Mouse (Mus musculus): ENCODE results near the gene Arhgap44. TPM values are rescaled to one million over a fixed set of nuclear protein-coding genes. Genes with fewer than 3 reads are reported as not detected.

Arhgap44 gene
- polyA plus RNA-seq, 1 experiment from 2014 or later = 2.8 TPM

DNA sequence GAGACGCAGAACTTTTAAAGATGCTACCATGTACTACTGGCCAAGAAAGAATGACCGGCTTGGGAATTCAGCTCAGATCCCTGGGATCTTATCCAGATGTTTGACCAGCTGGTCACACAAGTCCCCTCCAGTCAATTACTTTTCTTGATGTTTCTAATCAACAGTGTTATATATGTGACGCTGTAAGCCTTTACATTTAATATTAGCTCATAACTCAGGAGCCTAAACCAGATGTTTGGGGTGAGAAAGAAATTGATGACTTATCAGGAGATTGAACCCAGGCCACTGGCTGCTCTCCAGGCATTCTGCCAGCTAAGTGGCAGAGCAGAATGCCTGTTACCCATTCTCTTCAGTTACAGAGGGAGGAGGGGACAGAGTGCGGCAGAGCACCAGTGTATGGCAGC is 193.8 kb downstream of the Arhgap44 start:
- DNase-seq (ENCODE audit: low spot score) = peak; percentile 51
- Histone ChIP-seq H3K27ac (peak overlapping the region; percentile 43; the same call in 1 of the 2 replicates), H3K4me3 (no peak overlapping the region), H3K4me1 (peaks cover 40% of the 10 kb centered on the region), H3K36me3 (no peaks in the 10 kb centered on the region), H3K27me3 (ENCODE audit: low read depth, poor library complexity, severe bottlenecking) (peaks cover 52% of the 10 kb centered on the region), H3K9me3 (replicated peaks) (no peaks in the 10 kb centered on the region)
- WGBS = 23% methylated on average over 4 of the region's 4 CpGs

DNA sequence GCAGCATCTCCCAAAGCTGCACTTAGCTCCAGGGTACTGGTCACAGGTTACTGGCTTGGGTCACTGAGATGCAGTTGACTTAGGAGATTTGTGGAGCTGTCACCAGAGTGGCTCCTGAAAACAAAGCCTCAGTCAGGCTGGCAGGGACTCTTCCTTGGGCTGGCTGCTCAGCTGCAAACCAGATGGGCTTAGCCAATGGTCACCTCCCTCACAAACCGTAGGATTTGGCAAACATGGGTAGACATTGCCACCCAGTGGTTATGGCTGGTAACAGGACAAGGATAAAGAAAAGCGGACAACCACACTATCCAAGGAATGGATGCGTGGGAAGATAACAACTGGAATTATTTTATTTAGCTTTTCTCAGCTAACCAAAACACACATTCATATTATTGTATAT is 194.3 kb downstream of the Arhgap44 start:
- Histone ChIP-seq H3K27ac (peak overlapping the region; percentile 76; the same call in 1 of the 2 replicates), H3K27me3 (ENCODE audit: low read depth, poor library complexity, severe bottlenecking) (peaks cover 52% of the 10 kb centered on the region), H3K4me3 (no peak overlapping the region), H3K4me1 (peaks cover 40% of the 10 kb centered on the region), H3K36me3 (no peaks in the 10 kb centered on the region), H3K9me3 (replicated peaks) (no peaks in the 10 kb centered on the region)
- DNase-seq (ENCODE audit: low spot score) = peak; percentile 92
- WGBS = 7% methylated on average over 3 of the region's 3 CpGs

DNA sequence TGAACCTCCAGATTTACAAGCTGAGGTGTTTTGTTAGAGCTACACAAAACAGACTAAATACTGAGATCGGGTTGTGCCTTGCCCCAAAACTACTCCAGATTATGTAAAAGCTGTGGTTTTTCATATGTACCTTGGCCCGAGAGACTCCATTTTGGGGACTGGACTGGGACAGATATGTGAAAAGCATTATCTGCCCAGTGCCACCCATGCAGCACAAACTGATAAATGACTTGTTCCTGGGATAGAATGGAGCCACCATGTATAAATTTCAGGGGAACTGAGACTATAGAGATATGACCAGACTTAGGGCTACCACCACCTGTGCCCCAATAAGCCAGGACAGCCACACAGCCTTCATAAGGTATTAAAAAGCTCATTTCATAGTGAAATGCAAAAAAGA is 200.1 kb downstream of the Arhgap44 start:
- no peaks in the 10 kb centered on the region for H3K36me3 ChIP-seq
- H3K27me3 ChIP-seq (ENCODE audit: low read depth, poor library complexity, severe bottlenecking) = peaks cover 43% of the 10 kb centered on the region
- no peak overlapping the region for H3K4me3 ChIP-seq
- no peaks in the 10 kb centered on the region for H3K9me3 ChIP-seq (replicated peaks)
- H3K27ac ChIP-seq = no peak overlapping the region
- 83% methylated on average over 2 of the region's 2 CpGs for WGBS
- no peak for DNase-seq (ENCODE audit: low spot score)
- H3K4me1 ChIP-seq = peaks cover 49% of the 10 kb centered on the region

DNA sequence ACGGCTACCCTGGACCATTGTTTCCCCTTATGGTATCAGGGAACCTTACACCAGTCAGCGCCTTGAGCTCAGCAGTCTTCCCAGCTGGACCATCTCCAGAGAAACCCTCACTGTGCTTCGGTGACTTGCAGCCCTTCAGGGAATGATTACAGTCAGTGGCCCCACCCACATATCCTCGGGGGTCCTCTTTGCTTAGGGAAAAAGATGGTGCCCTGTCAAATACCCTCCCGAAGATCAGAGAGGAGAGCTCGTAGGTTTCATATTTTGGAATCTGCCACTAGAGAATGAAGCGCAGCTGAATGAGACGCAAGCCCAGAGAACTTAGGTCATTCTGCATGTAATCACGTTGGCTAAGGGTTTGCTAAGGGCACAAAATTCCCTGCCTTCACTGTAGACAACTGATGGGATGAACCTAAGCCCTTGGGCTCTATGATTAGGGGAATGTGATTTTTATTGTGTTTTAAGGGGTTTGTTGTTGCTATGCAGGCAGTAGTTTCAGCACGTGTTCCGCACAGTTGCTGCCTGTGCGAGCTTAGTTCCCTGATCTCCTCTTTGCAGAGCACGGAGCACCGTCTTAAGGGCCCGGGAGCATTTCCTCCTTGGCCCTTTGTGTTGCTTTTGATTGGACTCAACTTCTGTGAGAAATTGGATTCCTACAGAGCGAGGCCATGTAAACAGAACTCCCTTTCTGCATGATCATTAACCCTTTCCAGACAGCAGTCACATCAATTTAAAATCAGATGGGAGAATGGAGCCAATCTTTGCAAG is 205.6 kb downstream of the Arhgap44 start:
- H3K4me1 ChIP-seq = peaks cover 85% of the 10 kb centered on the region
- WGBS = 15% methylated on average over 16 of the region's 16 CpGs
- no peaks in the 10 kb centered on the region for H3K9me3 ChIP-seq (replicated peaks)
- no peaks in the 10 kb centered on the region for H3K36me3 ChIP-seq
- H3K27ac ChIP-seq = peak overlapping the region; percentile 78
- peak; percentile 43 for DNase-seq (ENCODE audit: low spot score)
- H3K4me3 ChIP-seq = peak overlapping the region; percentile 29; the same call in 1 of the 2 replicates
- peaks cover 23% of the 10 kb centered on the region; the same call in 1 of the 2 replicates for H3K27me3 ChIP-seq (ENCODE audit: low read depth, poor library complexity, severe bottlenecking)

Small RNAs within 50 kb of the gene (microRNA-seq; reads per million reads assigned to microRNA genes)
- gene Gm25991 = not detected

Other genes with a start within 250 kb of the Arhgap44 start
- 41.5 and 46.9 TPM in 2 replicates for gene Elac2, start 183.9 kb downstream of the Arhgap44 start, polyA plus RNA-seq (2016; fragmentation: Nextera tagmentation; extraction: Ambion mirVana)
- gene 1700086D15Rik, start 3.1 kb downstream of the Arhgap44 start, polyA plus RNA-seq (2016; fragmentation: Nextera tagmentation; extraction: Ambion mirVana) = not detected in 2 replicates
- gene Myocd, start 107.0 kb upstream of the Arhgap44 start, polyA plus RNA-seq (2016; fragmentation: Nextera tagmentation; extraction: Ambion mirVana) = 0.08 and 0.38 TPM in 2 replicates

Measured in limb, embryonic 10.5 days (tissue).